Mouse (Mus musculus) lung, postnatal 36 days (tissue): Measurements from ENCODE around the gene Lgr4.

Experiments
- DNase-seq: peaks from one replicate; pipeline ENCODE4 v3.0.0; 2022; ENCODE audit warnings: mixed read lengths

Lgr4 gene

GRCm38 (mm10) chr2:109984930-109985329 lies 67.5 kb downstream of the Lgr4 start:
- DNase-seq: no peak

DNA sequence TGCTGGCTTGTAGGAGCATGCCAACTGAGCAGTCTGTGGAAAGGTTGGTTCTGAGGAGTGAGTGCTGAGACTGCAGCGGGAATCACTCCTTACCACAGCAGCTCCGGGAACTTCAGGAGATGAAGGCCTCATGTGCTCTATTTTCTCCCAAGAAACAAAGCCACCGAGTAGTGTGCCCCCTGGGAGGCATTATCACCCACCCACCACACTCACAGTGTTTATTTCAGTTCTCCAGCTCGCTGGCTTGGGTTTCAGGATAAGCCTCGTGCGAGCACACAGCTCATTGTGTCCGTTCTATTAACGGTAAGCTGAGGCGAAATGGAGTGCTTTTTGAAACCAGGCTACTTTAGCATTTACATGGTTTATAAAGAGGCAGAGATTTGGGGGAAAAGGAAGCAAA lies 68.1 kb downstream of the Lgr4 start:
- no peak for DNase-seq

GRCm38 (mm10) chr2:109986036-109986785 lies 68.8 kb downstream of the Lgr4 start:
- no peak for DNase-seq

- no peak for DNase-seq
Measured at GRCm38 (mm10) chr2:109987946-109988345, 70.5 kb downstream of the Lgr4 start.

DNA sequence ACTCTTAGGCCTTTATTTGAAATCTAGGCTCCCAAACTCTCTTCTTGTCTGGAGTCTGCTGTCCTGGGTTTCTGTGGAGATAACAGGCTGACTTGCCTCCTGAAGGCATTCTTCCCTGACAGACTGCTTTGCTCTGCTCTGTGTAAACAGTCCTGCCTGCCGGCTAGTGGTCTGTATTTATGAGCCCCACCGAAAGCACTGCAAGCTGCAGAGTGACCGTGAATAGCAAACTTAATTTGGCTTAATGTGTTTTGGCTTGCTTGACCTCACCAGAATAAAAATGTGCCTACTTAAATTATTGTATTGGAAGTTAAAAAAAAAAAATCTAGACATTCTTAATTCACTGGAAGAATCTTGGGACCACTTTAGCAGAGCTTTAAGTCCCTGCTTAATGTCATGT lies 71.7 kb downstream of the Lgr4 start:
- no peak for DNase-seq

GRCm38 (mm10) chr2:109989679-109990473 lies 72.4 kb downstream of the Lgr4 start:
- DNase-seq: no peak

DNA sequence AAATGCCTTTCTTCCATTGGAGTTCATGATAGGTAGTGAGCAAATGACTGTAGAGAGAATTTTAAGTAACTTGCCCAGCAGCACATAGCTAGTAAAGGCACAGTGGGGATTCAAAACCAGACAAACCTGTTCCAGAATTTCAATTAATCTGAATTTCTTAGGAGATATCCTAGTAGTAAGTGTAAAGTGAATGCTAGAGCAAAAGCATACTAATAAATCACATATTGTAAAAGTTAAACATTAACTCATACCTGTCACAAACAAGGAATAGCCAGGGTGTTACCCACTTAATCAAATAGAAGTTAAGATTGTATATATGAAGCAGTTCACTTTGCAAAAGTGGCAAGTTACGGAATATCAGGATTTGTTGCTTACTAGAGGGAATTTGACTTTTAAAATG lies 74.3 kb downstream of the Lgr4 start:
- DNase-seq: no peak

DNA sequence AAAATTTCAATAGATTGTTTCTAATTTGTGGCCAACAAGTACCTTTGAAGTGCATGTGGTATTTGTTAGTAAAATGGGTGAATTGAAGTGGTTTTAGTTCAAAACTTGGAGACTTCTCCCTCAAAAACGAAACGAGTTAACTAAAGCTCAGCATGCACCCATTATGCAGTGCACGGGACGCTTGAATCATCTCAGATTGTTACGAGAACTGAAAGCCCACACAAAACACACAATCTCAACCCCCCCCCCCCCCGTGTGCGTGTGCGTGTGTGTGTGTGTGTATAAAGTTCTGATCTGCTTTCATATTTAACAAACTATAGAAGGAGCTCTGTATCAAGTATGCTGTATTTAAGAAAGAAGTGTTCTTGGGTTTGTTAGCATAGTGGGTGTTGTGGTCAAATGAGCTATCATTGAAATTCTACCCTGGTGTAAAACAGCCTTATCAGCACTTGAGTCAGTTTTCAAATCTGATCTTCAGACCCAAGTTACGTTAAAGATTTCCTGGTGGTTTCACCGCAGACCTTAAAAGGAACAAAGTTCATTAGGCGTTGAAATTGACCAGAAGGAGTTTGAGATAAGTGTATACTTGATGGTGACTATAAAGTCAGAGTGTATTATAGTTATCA lies 75.1 kb downstream of the Lgr4 start:
- no peak for DNase-seq

DNA sequence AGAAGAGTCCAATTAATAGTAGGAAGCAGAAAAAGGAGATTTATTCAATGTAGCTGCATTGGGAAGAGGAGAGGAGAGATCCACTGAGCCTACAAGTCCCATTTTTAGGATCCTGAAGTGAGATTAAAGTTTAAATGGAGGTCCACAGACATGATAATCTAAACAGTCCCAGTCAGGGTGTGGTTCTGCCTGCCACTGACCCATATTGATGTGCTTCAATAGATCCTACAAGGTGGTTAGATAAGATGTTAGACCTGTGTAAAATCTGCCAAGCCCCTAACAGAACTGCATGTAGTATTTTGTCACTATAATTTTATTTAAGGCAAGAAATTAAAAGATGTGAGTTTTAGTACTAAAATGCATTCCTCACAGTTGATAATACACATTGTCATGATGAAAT lies 76.0 kb downstream of the Lgr4 start:
- DNase-seq: no peak

- no peak for DNase-seq
Measured at GRCm38 (mm10) chr2:109995061-109995460, 77.6 kb downstream of the Lgr4 start.

DNA sequence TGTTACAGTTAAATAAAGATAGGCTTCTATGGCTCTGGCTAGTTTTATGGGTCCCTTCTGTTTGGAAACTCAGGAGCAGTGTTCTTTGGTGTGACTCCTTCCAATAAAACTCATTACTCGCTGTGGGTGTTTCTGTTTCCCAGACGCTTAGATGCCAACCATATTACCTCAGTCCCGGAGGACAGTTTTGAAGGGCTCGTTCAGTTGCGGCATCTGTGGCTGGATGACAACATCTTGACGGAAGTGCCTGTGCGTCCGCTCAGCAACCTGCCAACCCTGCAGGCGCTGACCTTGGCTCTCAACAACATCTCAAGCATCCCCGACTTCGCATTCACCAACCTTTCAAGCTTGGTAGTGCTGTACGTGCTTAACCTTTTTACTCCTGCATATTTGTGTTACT lies 79.0 kb downstream of the Lgr4 start:
- no peak for DNase-seq

DNA sequence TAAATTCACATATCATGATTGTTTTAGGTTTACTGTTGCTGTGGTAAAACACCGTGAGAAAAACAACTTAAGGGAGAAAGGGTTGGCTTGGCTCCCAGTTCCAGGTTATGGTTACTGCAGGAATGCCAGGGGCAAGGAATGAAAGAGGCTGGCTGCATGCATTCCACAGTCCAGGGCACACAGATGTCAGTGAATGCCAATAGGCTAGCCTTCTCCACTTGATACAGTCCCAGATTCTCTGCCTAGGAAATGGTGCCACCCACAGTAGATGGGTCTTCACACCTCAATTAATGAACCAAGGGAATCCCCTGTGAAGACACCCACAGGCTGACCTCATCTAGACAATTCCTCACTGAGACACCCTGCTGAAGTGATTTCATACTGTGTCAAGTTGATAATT lies 87.2 kb downstream of the Lgr4 start:
- no peak for DNase-seq

DNA sequence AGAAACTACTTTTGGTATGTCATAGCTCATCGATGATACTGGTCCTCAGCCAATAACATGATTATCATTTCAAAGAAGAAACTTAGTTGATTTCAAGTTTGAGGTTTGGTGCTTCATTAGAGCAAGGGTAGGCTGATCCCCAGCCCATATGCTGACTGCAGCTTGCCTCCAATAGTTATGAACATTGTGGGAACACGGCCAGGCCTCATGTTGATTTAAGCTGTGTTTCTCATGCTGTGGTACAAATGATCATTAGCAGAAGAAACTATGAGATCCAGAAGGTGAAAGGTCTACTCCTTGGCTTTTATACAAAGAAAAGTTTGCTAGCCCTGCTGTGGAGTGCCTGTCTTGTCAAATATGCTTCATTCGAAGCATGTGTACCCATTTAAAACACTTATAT lies 87.7 kb downstream of the Lgr4 start:
- DNase-seq: no peak

DNA sequence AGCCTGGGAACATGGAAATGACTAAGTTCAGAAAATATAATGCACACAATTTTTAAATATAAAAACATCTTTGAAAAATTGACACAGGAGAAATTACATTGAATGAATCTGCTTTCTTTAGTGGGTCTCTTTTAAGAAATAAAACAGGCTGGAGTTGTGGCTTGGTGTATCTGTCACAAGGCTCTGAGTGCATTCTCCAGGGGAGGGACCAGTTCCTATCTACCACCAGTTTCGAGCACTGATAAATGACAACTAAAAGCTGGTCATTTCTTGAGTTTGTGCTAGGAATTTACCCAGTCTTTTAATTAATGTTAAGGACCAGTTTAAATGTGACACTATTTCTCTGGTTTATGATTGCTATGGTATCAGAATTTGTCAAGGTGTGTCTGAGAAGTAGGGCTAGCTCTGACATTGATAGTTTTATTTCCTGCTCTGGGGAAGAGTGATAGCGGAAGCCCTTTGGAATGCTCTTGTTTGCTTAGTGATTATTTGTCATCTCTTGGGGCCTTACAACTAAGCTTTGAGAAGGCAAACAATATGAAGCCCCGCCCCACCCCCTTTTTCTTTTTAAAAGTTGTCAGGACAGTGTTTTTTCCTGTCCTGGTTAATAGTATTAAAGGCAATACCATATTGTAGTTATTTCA lies 88.3 kb downstream of the Lgr4 start:
- no peak for DNase-seq

- DNase-seq: peak; percentile 17
Measured at GRCm38 (mm10) chr2:110007423-110008267, 90.2 kb downstream of the Lgr4 start.

- no peak for DNase-seq
Measured at GRCm38 (mm10) chr2:110009449-110009848, 92.0 kb downstream of the Lgr4 start.

- DNase-seq: no peak
Measured at GRCm38 (mm10) chr2:110012184-110012725, 94.8 kb downstream of the Lgr4 start.

GRCm38 (mm10) chr2:110017087-110017486 lies 99.6 kb downstream of the Lgr4 start:
- DNase-seq: no peak

- DNase-seq: peak; percentile 93
Measured at GRCm38 (mm10) chr2:110017616-110018505, 100.4 kb downstream of the Lgr4 start, which contains the start of gene Ccdc34. TSS of gene Ccdc34 (plus strand) at chr2:110017817.

GRCm38 (mm10) chr2:110019656-110020055 lies 102.2 kb downstream of the Lgr4 start:
- DNase-seq: no peak

- no peak for DNase-seq
Measured at GRCm38 (mm10) chr2:110020430-110020829, 103.0 kb downstream of the Lgr4 start.
